Mouse (Mus musculus) midbrain, embryonic 12.5 days (tissue): ENCODE results near the gene Dmgdh. TPM values are rescaled to one million over a fixed set of nuclear protein-coding genes. Genes with fewer than 3 reads are reported as not detected.

Experiments used
- ATAC-seq: fragments of 200-750 bp; cut with Nextera tagmentation; 2 replicates; pipeline ENCODE4 v1.8.0; 2017; ENCODE audit warnings: low read depth, moderate TSS enrichment, moderate library complexity; ENCODE audit not compliant: low FRiP score
- H3K27ac ChIP-seq: fragments of 300-500 bp; sonication (generic); replicated peaks from 2 replicates; pipeline ENCODE4 v1.5.1; 2016; ENCODE audit warnings: mild to moderate bottlenecking
- H3K27me3 ChIP-seq: fragments of 300-500 bp; sonication (generic); 2 replicates; pipeline ENCODE4 v1.6.1; 2016; ENCODE audit warnings: mild to moderate bottlenecking
- H3K36me3 ChIP-seq: fragments of 300-500 bp; sonication (generic); 2 replicates; pipeline ENCODE4 v1.6.1; 2016
- H3K4me1 ChIP-seq: fragments of 300-500 bp; sonication (generic); 2 replicates; pipeline ENCODE4 v1.6.1; 2016
- H3K4me2 ChIP-seq: fragments of 300-500 bp; sonication (generic); replicated peaks from 2 replicates; pipeline ENCODE4 v1.6.1; 2016; ENCODE audit warnings: mild to moderate bottlenecking, moderate library complexity
- H3K4me3 ChIP-seq: fragments of 300-500 bp; sonication (generic); 2 replicates; pipeline ENCODE4 v1.5.1; 2016; ENCODE audit warnings: mild to moderate bottlenecking
- H3K9ac ChIP-seq: fragments of 300-500 bp; sonication (generic); replicated peaks from 2 replicates; pipeline ENCODE4 v1.6.1; 2016; ENCODE audit warnings: mild to moderate bottlenecking, moderate library complexity
- H3K9me3 ChIP-seq: fragments of 300-500 bp; sonication (generic); 2 replicates; pipeline ENCODE4 v1.6.1; 2016; ENCODE audit warnings: mild to moderate bottlenecking
- WGBS: fragments of 180-500 bp; shearing (Covaris S2); methylation state at CpG from one replicate; pipeline ENCODE4 v1.1.7; 2016; 5-methylcytosine and 5-hydroxymethylcytosine counted together
- polyA plus RNA-seq: library from polyadenylated mRNA; unstranded; fragments of >200 nt; fragmentation: Nextera tagmentation; extraction: Ambion mirVana; gene quantifications from 2 replicates; pipeline ENCODE4 v1.2.1, GENCODE M21; 2016

Gene Dmgdh
- 0.21 TPM in 1 of 2 replicates, not detected in the other for polyA plus RNA-seq

GRCm38 (mm10) chr13:93674131-93674561 is at the start of gene Dmgdh, which contains the start of gene Bhmt2:
Gene Dmgdh (plus strand): TSS chr13:93674433.
Gene Bhmt2 (minus strand): TSS chr13:93674302.
- Histone ChIP-seq H3K27me3 (peaks cover 13% of the 10 kb centered on the region), H3K27ac (no peak within 1 kb of the TSS), H3K4me1 (no peaks in the 10 kb centered on the region), H3K9ac (no peak within 1 kb of the TSS), H3K9me3 (no peaks in the 10 kb centered on the region), H3K36me3 (no peaks in the 10 kb centered on the region), H3K4me3 (peak within 1 kb of the TSS; percentile 24), H3K4me2 (peak within 1 kb of the TSS; percentile 42)
- WGBS: 4% methylated on average over 30 of the region's 31 CpGs
- no peak for ATAC-seq

GRCm38 (mm10) chr13:93628861-93629260 is 45.4 kb upstream of the Dmgdh start:
- 24% methylated on average over 6 of the region's 6 CpGs for WGBS
- no peak overlapping the region for H3K9ac ChIP-seq
- H3K36me3 ChIP-seq: no peaks in the 10 kb centered on the region
- ATAC-seq: no peak
- no peaks in the 10 kb centered on the region for H3K27me3 ChIP-seq
- no peaks in the 10 kb centered on the region for H3K4me1 ChIP-seq
- no peak overlapping the region for H3K4me3 ChIP-seq
- H3K27ac ChIP-seq: no peak overlapping the region
- no peak overlapping the region for H3K4me2 ChIP-seq
- H3K9me3 ChIP-seq: no peaks in the 10 kb centered on the region

DNA sequence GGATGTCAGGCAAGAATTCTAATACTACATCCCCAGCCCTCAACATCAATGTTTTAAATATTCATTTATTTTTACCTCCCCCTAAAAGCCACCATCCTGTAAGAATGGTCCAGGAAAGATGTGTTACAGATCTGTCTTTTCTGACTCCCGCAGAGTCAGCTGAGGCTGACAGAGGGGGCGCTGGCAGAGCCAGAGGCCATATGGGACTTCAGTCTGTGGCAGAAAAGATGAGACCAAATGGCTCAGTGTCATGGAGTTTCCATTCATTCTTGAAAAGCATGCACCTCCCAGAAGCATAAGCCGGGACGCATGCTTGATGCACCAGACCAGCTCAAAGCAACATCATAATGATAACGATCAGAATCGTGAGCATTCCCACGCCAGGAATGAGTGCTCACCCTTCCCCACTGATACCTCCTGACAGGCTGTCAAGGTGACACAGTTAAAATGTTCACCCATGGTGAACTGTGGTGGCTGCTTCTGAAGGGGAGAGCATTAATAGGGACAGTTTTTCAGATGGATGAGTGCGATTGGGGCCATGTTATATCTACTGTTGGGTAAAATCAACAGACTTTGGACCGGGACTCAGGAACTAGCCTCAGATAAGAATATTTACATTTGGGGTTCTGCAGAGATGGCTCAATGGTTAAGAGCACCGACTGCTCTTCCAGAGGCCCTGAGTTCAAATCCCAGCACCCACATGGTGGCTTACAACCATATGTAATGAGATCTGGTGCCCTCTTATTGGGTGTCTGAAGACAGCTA is 43.1 kb upstream of the Dmgdh start:
- Histone ChIP-seq H3K27me3 (no peaks in the 10 kb centered on the region), H3K9me3 (no peaks in the 10 kb centered on the region), H3K27ac (no peak overlapping the region), H3K4me2 (no peak overlapping the region), H3K4me3 (no peak overlapping the region), H3K4me1 (no peaks in the 10 kb centered on the region), H3K36me3 (no peaks in the 10 kb centered on the region), H3K9ac (no peak overlapping the region)
- no peak for ATAC-seq
- WGBS: 90% methylated on average over 10 of the region's 10 CpGs

DNA sequence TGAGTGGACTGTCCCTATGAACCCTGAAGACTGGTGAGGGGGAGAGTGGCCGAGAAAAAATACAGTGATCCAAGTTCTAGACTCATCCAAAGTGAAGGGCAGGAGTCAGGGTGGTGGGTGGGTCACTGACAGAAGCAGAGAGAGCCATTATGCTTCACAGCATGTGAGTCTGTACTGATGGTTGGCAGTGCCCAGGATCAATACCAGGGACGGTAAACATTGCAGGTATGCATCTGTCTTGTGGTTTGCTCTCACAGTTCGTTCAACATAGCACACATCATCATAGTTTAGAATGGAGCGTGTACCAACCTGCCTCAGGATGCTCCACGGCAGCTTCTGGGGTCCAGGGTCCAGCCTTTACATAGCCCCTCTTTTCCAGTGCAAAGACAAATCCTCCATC is 41.3 kb upstream of the Dmgdh start:
- Histone ChIP-seq H3K4me1 (no peaks in the 10 kb centered on the region), H3K4me3 (no peak overlapping the region), H3K27me3 (no peaks in the 10 kb centered on the region), H3K9ac (no peak overlapping the region), H3K36me3 (no peaks in the 10 kb centered on the region), H3K9me3 (no peaks in the 10 kb centered on the region), H3K4me2 (no peak overlapping the region), H3K27ac (no peak overlapping the region)
- no peak for ATAC-seq
- 86% methylated on average over 5 of the region's 5 CpGs for WGBS

GRCm38 (mm10) chr13:93636561-93636960 is 37.7 kb upstream of the Dmgdh start:
- ATAC-seq: no peak
- Histone ChIP-seq H3K4me1 (no peaks in the 10 kb centered on the region), H3K4me2 (no peak overlapping the region), H3K27me3 (no peaks in the 10 kb centered on the region), H3K36me3 (no peaks in the 10 kb centered on the region), H3K27ac (no peak overlapping the region), H3K4me3 (no peak overlapping the region), H3K9ac (no peak overlapping the region), H3K9me3 (no peaks in the 10 kb centered on the region)
- WGBS: 54% methylated on average over 1 of the region's 1 CpGs

DNA sequence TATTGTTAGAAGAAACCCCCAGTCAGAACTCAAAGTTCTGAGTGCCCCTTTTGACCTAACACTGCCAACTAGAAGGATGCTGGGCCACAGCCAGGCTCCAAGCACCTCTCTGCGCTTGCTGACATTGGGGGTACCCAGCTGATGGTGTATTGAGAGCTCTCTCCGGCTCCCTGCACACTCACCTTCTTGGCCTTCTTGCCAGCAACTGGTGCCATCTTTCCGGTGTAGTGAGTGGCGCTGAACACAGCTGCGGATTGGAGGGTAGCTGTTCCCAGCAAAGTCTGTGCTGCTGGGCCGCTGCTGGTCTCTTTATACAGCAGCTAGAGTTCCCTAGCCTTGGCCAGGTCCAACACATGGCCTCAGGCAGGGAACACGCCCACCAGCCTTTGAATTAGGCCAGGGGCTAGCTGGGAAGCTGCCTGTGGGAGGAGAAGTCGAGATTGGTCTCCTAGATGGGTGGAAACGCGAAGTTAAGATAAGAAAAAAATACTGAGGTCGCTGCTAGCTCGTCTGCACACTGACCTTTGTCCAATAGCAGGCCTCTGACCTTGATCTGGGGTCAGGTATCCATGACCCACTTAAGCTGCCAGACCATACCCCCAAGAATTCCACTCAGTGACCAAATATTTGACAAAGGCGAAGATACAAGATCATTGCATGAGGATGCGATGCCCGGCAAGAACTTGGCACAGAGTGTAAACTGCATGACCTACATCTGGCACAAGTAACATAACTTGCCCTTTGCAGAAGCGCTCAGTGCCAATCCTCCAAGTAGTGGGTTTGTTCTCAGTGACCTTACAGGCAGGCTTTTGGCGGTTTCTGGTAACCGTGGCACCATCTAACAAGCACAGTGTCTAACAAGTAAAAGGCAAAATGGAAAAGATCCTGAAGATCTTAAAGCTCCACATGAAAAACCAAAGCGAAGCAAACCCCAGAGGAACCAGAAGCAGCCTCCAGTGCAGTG is 36.7 kb upstream of the Dmgdh start, which contains the start of gene Bhmt:
Bhmt (minus strand) TSS at position 680 of the 964 bp plus-strand sequence.
- Histone ChIP-seq H3K27ac (no peak within 1 kb of the TSS), H3K4me1 (no peaks in the 10 kb centered on the region), H3K9ac (no peak within 1 kb of the TSS), H3K4me3 (no peak within 1 kb of the TSS), H3K9me3 (no peaks in the 10 kb centered on the region), H3K27me3 (no peaks in the 10 kb centered on the region), H3K36me3 (no peaks in the 10 kb centered on the region), H3K4me2 (no peak within 1 kb of the TSS)
- 72% methylated on average over 19 of the region's 19 CpGs for WGBS
- ATAC-seq: no peak

DNA sequence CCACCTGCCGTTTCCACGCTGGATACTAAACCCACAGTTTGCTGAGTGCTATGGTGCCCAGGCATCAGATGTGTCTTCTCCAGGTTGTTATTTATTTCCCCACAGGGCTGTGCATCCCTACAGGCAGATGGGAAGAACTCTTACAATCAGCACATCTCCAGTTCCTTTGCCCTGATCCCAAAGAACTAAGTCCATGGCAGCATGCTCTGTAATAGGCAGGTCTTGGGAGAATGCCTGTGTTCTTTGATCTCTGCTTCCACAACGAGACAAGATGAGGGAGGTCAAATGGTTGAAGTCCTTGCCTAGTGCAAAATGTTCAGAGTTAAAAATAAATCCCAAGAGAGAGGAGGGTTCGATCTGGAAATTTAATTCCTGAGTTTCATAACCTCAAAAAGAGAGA is 34.6 kb upstream of the Dmgdh start:
- ATAC-seq: no peak
- no peaks in the 10 kb centered on the region for H3K27me3 ChIP-seq
- H3K27ac ChIP-seq: no peak overlapping the region
- H3K4me2 ChIP-seq: no peak overlapping the region
- H3K9me3 ChIP-seq: no peaks in the 10 kb centered on the region
- no peak overlapping the region for H3K4me3 ChIP-seq
- WGBS: 70% methylated on average over 4 of the region's 4 CpGs
- H3K9ac ChIP-seq: no peak overlapping the region
- no peaks in the 10 kb centered on the region for H3K4me1 ChIP-seq
- no peaks in the 10 kb centered on the region for H3K36me3 ChIP-seq

- no peak overlapping the region for H3K4me2 ChIP-seq
- WGBS: 84% methylated on average over 7 of the region's 7 CpGs
- H3K4me3 ChIP-seq: no peak overlapping the region
- no peaks in the 10 kb centered on the region for H3K27me3 ChIP-seq
- no peaks in the 10 kb centered on the region for H3K9me3 ChIP-seq
- H3K9ac ChIP-seq: no peak overlapping the region
- no peak overlapping the region for H3K27ac ChIP-seq
- no peaks in the 10 kb centered on the region for H3K4me1 ChIP-seq
- no peaks in the 10 kb centered on the region for H3K36me3 ChIP-seq
- ATAC-seq: no peak
Observed at GRCm38 (mm10) chr13:93648387-93649130, 25.7 kb upstream of the Dmgdh start.

DNA sequence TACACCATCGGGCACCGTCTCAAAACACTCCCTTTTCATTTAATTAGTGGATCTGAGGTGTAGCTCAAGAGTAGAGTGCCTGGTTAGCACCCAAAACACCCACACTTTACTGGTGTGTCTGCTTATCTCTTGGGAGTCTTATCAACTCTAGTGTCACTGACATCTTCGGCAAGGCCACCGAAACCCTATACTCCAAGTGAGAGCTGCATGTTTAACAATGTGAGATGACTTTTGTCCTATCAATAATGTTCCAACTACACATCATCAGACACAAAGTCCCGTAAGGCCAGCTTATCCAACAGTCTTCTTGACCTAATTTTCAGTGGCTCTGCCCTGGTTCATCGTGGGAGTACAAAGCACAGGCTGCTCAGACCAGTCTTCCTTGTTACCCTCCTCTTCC is 20.9 kb upstream of the Dmgdh start:
- Histone ChIP-seq H3K4me3 (no peak overlapping the region), H3K9me3 (no peaks in the 10 kb centered on the region), H3K27me3 (no peaks in the 10 kb centered on the region), H3K36me3 (no peaks in the 10 kb centered on the region), H3K27ac (no peak overlapping the region), H3K4me1 (no peaks in the 10 kb centered on the region; the same call in 1 of the 2 replicates), H3K9ac (no peak overlapping the region), H3K4me2 (no peak overlapping the region)
- 87% methylated on average over 6 of the region's 6 CpGs for WGBS
- ATAC-seq: no peak

DNA sequence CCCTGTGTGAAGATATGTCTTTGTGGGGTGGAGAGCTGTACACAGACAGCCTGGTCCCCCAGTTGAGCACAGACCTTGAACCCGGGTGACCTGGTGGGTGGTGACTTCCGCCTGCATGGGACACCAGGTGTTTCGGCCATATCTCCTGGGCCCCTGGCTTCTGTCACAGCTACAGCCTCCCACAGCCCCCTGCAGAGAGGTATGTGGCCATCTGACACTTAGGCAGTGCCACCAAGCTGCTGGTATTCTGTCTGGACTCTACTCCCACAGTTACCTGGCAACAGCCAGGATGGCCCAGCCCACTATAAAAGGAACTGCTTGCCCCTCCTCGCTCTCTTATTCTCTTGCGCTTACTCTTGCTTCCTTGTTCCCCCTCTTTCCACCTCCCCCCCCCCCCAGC is 16.3 kb upstream of the Dmgdh start:
- Histone ChIP-seq H3K27ac (no peak overlapping the region), H3K9me3 (no peaks in the 10 kb centered on the region), H3K4me2 (no peak overlapping the region), H3K27me3 (no peaks in the 10 kb centered on the region), H3K36me3 (no peaks in the 10 kb centered on the region), H3K9ac (no peak overlapping the region), H3K4me1 (no peaks in the 10 kb centered on the region; the same call in 1 of the 2 replicates), H3K4me3 (no peak overlapping the region)
- WGBS: 95% methylated on average over 5 of the region's 5 CpGs
- ATAC-seq: no peak

DNA sequence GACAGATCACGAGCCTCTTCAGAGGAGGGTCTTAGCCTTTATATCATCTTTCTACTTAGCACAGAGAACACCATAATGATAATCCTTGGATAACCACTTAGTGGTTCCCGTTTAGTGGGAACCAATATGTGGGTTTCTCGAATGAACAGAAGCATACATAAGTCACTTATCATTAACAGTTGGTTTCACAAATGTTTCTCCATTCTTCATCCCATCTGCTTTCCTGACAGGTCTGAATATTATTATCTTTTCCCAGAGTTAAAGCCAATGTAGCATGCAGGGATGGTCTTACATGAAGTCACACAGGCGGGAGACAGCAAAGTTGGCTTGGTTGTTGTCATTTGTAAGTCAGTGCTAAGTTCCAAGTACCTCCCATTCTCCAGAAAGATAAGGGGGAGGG is 6.6 kb upstream of the Dmgdh start:
- no peak overlapping the region for H3K27ac ChIP-seq
- H3K9ac ChIP-seq: no peak overlapping the region
- H3K27me3 ChIP-seq: no peaks in the 10 kb centered on the region; the same call in 1 of the 2 replicates
- no peak for ATAC-seq
- no peaks in the 10 kb centered on the region for H3K36me3 ChIP-seq
- H3K9me3 ChIP-seq: no peaks in the 10 kb centered on the region
- H3K4me3 ChIP-seq: no peak overlapping the region
- H3K4me2 ChIP-seq: no peak overlapping the region
- 88% methylated on average over 4 of the region's 4 CpGs for WGBS
- H3K4me1 ChIP-seq: no peaks in the 10 kb centered on the region
